Mouse (Mus musculus) myocyte (in vitro differentiated cells): ENCODE measurements around the gene Il1rn.

Experiments used
- E2F4 ChIP-seq: IDR thresholded peaks from one replicate; pipeline ENCODE4 v1.6.1; 2011; ENCODE audit warnings: mild to moderate bottlenecking, control low read depth, moderate library complexity; ENCODE audit not compliant: insufficient read depth
- POLR2A ChIP-seq: IDR thresholded peaks from one replicate; pipeline ENCODE4 v1.6.1; 2011; ENCODE audit warnings: low read depth, mild to moderate bottlenecking, control low read depth, moderate library complexity; ENCODE audit not compliant: insufficient read length

- no peak for TF ChIP-seq E2F4
- no peak for TF ChIP-seq POLR2A
Measured at GRCm38 (mm10) chr2:24336545-24336944, at the start of gene Il1rn.
